Mouse (Mus musculus): Measurements from ENCODE around the gene Gpr55. TPM values are rescaled to one million over a fixed set of nuclear protein-coding genes. Genes with fewer than 3 reads are reported as not detected.

The Gpr55 gene
- polyA plus RNA-seq, 1 experiment: not detected

DNA sequence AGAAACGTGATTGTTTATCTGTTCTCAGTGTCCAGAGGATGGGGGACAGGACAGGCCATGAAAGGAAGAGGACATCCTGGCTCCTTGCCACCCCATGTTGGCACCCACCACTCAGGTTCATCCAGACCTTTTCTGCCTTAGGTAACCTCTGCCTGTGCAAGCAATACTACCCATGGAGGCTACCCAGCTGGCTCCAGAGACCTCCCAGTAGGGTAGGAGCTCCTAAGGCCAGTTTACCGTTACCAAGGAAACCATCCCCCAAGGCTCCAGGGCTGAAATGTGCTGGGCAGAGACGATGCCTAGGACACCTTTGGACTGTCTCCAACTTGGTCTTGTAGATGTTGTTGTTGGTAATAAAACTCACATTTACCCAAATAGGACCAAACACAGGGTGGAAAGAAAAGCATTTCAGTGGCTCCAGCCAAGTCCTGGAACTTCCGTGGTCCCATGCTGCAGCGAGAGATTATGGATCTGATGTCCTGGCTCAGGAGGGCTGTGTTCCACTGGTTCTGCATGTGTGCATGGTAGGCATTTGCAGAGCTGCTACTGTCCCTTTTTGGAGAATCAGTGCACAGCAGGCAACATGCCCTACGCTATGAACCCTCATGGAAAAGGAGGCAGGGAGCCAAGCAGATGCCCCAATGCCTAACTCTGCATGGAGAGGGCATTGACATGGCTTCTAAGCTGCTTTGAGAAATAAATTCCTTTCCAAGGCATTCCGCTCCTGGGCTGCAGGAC, 38.5 kb downstream of the Gpr55 start:
- Histone ChIP-seq H3K79me2 (ENCODE audit: control insufficient read depth, insufficient read depth) (no peaks in the 10 kb centered on the region), H3K4me3 (ENCODE audit: insufficient read depth, poor library complexity, severe bottlenecking) (no peak overlapping the region), H3ac (ENCODE audit: control insufficient read depth, insufficient read length, low read depth) (no peak overlapping the region), H3K27me3 (ENCODE audit: control insufficient read depth, insufficient read depth, insufficient read length) (peaks cover 3% of the 10 kb centered on the region), H3K79me3 (ENCODE audit: low read depth) (no peaks in the 10 kb centered on the region), H3K36me3 (ENCODE audit: control insufficient read depth, insufficient read depth) (no peaks in the 10 kb centered on the region)
- no peak for TF ChIP-seq CTCF (IDR thresholded peaks at IDR 0.05; ENCODE audit: control insufficient read depth, insufficient read depth, insufficient read length)
- no peak for TF ChIP-seq CEBPB (IDR thresholded peaks at IDR 0.05; ENCODE audit: low read depth)
- no peak for TF ChIP-seq MYOG (IDR thresholded peaks at IDR 0.05; ENCODE audit: control insufficient read depth, extremely low read depth, insufficient read length)
- no peak for TF ChIP-seq USF1 (IDR thresholded peaks at IDR 0.05; ENCODE audit: low read depth)
- no peak for TF ChIP-seq MYOD1 (IDR thresholded peaks at IDR 0.05; ENCODE audit: control insufficient read depth, insufficient read length, low read depth)
- TF ChIP-seq MAX (IDR thresholded peaks at IDR 0.05): no peak
- TF ChIP-seq FOSL1 (IDR thresholded peaks at IDR 0.05; ENCODE audit: insufficient read depth, low read length, poor library complexity, severe bottlenecking): no peak

GRCm38 (mm10) chr1:85921725-85922124, 39.1 kb downstream of the Gpr55 start:
- Histone ChIP-seq H3K79me2 (ENCODE audit: control insufficient read depth, insufficient read depth) (no peaks in the 10 kb centered on the region), H3K4me3 (ENCODE audit: insufficient read depth, poor library complexity, severe bottlenecking) (no peak overlapping the region), H3K27me3 (ENCODE audit: control insufficient read depth, insufficient read depth, insufficient read length) (peaks cover 3% of the 10 kb centered on the region), H3K79me3 (ENCODE audit: low read depth) (no peaks in the 10 kb centered on the region), H3ac (ENCODE audit: control insufficient read depth, insufficient read length, low read depth) (no peak overlapping the region), H3K36me3 (ENCODE audit: control insufficient read depth, insufficient read depth) (no peaks in the 10 kb centered on the region)
- TF ChIP-seq USF1 (IDR thresholded peaks at IDR 0.05; ENCODE audit: low read depth): no peak
- TF ChIP-seq FOSL1 (IDR thresholded peaks at IDR 0.05; ENCODE audit: insufficient read depth, low read length, poor library complexity, severe bottlenecking): no peak
- TF ChIP-seq CTCF (IDR thresholded peaks at IDR 0.05; ENCODE audit: control insufficient read depth, insufficient read depth, insufficient read length): no peak
- TF ChIP-seq CEBPB (IDR thresholded peaks at IDR 0.05; ENCODE audit: low read depth): no peak
- TF ChIP-seq MYOG (IDR thresholded peaks at IDR 0.05; ENCODE audit: control insufficient read depth, extremely low read depth, insufficient read length): no peak
- TF ChIP-seq MYOD1 (IDR thresholded peaks at IDR 0.05; ENCODE audit: control insufficient read depth, insufficient read length, low read depth): no peak
- no peak for TF ChIP-seq MAX (IDR thresholded peaks at IDR 0.05)

DNA sequence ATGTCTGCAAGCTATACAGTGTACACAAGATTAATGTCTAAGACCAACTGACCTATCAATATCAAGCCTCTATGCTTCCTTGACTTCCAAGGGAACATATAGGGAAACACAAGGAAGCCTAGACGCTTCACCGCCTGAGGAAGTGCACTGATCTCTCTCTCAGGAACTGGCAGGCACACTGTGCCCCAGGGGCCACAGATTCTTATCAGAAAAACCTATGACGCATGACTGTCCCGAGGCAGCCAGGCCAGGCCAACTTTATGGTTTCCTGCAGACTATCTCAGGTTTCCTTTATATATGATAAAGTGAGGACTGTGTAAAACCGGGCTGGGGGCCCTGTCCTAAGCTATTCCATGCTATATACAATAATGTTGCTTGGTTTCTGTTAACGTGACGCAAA, 41.2 kb downstream of the Gpr55 start:
- Histone ChIP-seq H3K79me3 (ENCODE audit: low read depth) (no peaks in the 10 kb centered on the region), H3ac (ENCODE audit: control insufficient read depth, insufficient read length, low read depth) (no peak overlapping the region), H3K79me2 (ENCODE audit: control insufficient read depth, insufficient read depth) (no peaks in the 10 kb centered on the region), H3K36me3 (ENCODE audit: control insufficient read depth, insufficient read depth) (no peaks in the 10 kb centered on the region), H3K27me3 (ENCODE audit: control insufficient read depth, insufficient read depth, insufficient read length) (peaks cover 3% of the 10 kb centered on the region), H3K4me3 (ENCODE audit: insufficient read depth, poor library complexity, severe bottlenecking) (no peak overlapping the region)
- TF ChIP-seq FOSL1 (IDR thresholded peaks at IDR 0.05; ENCODE audit: insufficient read depth, low read length, poor library complexity, severe bottlenecking): no peak
- no peak for TF ChIP-seq MYOD1 (IDR thresholded peaks at IDR 0.05; ENCODE audit: control insufficient read depth, insufficient read length, low read depth)
- no peak for TF ChIP-seq CTCF (IDR thresholded peaks at IDR 0.05; ENCODE audit: control insufficient read depth, insufficient read depth, insufficient read length)
- TF ChIP-seq CEBPB (IDR thresholded peaks at IDR 0.05; ENCODE audit: low read depth): no peak
- no peak for TF ChIP-seq MYOG (IDR thresholded peaks at IDR 0.05; ENCODE audit: control insufficient read depth, extremely low read depth, insufficient read length)
- no peak for TF ChIP-seq USF1 (IDR thresholded peaks at IDR 0.05; ENCODE audit: low read depth)
- no peak for TF ChIP-seq MAX (IDR thresholded peaks at IDR 0.05)

- no peaks in the 10 kb centered on the region for H3K79me2 ChIP-seq (ENCODE audit: control insufficient read depth, insufficient read depth)
- no peaks in the 10 kb centered on the region for H3K27me3 ChIP-seq (ENCODE audit: control insufficient read depth, insufficient read depth, insufficient read length)
- TF ChIP-seq CEBPB (IDR thresholded peaks at IDR 0.05; ENCODE audit: low read depth) (no peak), MYOG (IDR thresholded peaks at IDR 0.05; ENCODE audit: control insufficient read depth, extremely low read depth, insufficient read length) (no peak), FOSL1 (IDR thresholded peaks at IDR 0.05; ENCODE audit: insufficient read depth, low read length, poor library complexity, severe bottlenecking) (no peak), USF1 (IDR thresholded peaks at IDR 0.05; ENCODE audit: low read depth) (no peak), MYOD1 (IDR thresholded peaks at IDR 0.05; ENCODE audit: control insufficient read depth, insufficient read length, low read depth) (no peak), MAX (IDR thresholded peaks at IDR 0.05) (no peak), CTCF (IDR thresholded peaks at IDR 0.05; ENCODE audit: control insufficient read depth, insufficient read depth, insufficient read length) (no peak)
- H3K79me3 ChIP-seq (ENCODE audit: low read depth): no peaks in the 10 kb centered on the region
- no peak overlapping the region for H3K4me3 ChIP-seq (ENCODE audit: insufficient read depth, poor library complexity, severe bottlenecking)
- H3ac ChIP-seq (ENCODE audit: control insufficient read depth, insufficient read length, low read depth): no peak overlapping the region
- no peaks in the 10 kb centered on the region for H3K36me3 ChIP-seq (ENCODE audit: control insufficient read depth, insufficient read depth)
Measured at GRCm38 (mm10) chr1:85916830-85917450, 43.9 kb downstream of the Gpr55 start.

- Histone ChIP-seq H3K36me3 (ENCODE audit: control insufficient read depth, insufficient read depth) (no peaks in the 10 kb centered on the region), H3K27me3 (ENCODE audit: control insufficient read depth, insufficient read depth, insufficient read length) (no peaks in the 10 kb centered on the region), H3K79me3 (ENCODE audit: low read depth) (no peaks in the 10 kb centered on the region), H3K4me3 (ENCODE audit: insufficient read depth, poor library complexity, severe bottlenecking) (no peak overlapping the region), H3K79me2 (ENCODE audit: control insufficient read depth, insufficient read depth) (no peaks in the 10 kb centered on the region), H3ac (ENCODE audit: control insufficient read depth, insufficient read length, low read depth) (no peak overlapping the region)
- TF ChIP-seq MYOD1 (IDR thresholded peaks at IDR 0.05; ENCODE audit: control insufficient read depth, insufficient read length, low read depth): no peak
Measured at GRCm38 (mm10) chr1:85915890-85916289, 44.9 kb downstream of the Gpr55 start.

All from C2C12 (cell line).